Mouse (Mus musculus) ES-CJ7 (cell line): ENCODE results near the gene Rabggtb.

ENCODE experiments used
- DNase-seq: peaks from one replicate; pipeline ENCODE4 v3.0.0; 2011; ENCODE audit warnings: low read depth, low spot score

Gene Rabggtb

DNA sequence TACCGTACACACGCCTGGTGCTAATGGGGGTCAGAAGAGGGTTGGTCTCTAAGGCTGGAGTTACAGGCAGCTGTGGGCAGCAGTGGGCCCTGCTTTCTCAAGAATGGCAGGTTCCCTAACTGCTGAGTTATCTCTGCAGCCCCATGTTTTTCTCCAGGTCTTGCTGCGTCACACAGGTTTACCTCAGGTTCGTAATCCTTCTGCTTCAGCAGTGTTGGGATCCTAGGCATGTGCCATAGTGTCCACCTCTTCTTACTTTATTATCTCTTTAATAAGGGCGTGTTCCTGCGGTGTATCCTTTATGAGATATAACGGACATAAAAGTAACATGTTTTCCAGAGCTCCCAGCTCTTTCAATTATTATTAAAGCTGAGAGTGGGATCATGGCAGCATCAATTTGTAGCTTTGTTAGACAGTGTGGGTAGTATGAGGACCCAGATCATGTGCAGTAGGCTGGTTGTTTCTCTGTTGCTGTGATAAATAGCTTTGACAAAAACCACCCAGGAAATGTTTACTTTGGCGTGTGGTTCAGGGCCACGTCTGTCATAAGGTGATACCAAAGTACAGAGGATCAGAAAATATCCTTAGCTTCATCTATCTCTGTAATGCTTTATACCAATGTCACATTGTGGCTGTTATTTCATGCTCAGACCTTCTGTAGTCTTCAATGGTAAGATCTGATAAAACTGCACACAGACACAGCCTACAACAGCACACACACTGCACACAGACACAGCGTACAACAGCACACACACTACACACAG is 8.5 kb upstream of the Rabggtb start:
- DNase-seq = no peak

DNA sequence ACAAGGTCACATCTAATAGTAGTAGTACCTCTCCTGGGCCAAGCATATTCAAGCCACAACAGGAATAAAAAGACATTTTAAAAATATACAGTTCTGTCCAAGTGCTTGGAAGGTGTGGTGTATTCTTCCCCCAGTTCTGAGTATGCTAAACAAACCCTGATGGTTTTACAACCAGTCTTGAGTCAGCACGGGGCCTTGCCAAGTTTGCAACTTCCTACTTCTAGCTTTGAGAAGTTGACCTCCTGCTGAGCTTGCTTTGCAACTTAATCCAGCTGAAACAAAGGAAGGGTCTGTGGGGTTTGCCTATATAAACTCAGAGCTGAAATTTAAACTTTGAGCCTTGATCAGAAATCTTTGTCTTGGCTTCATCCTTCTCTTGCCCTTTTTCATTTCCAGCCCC is 4.4 kb upstream of the Rabggtb start:
- DNase-seq = peak; percentile 96

DNA sequence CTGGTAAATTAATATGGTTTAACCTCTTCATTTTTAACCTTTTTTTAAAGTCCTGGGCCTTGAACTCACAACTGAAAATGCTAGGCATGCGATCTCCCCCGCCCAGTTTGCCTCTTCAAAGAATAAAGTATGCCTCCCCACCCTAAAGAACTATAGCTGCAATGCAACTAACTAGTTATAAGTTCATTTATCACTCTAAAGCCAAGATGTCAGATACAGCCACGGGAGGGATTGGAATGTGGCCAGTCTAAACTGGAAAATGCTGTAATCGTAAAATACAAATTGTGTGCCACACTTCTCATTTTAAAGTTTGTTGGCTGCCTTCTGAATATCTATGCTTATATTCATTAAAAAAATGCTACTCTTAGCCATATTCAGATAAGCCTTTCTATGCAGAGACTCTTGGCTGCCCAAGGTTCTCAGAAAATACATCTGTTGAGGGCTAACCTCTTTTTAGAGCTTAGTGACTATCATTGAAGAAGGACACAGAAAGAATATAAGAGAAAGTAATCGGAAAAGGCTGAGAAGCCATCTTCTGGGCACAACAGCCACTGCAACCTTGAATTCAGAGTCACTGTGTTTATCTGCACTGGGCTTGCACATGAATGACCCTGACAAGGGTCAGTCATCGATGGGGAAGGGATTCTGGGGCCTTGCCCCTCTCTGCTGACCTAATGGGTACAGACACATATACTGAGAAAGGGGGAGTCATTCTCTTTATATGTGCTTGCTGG is 868 bp upstream of the Rabggtb start:
- no peak for DNase-seq

DNA sequence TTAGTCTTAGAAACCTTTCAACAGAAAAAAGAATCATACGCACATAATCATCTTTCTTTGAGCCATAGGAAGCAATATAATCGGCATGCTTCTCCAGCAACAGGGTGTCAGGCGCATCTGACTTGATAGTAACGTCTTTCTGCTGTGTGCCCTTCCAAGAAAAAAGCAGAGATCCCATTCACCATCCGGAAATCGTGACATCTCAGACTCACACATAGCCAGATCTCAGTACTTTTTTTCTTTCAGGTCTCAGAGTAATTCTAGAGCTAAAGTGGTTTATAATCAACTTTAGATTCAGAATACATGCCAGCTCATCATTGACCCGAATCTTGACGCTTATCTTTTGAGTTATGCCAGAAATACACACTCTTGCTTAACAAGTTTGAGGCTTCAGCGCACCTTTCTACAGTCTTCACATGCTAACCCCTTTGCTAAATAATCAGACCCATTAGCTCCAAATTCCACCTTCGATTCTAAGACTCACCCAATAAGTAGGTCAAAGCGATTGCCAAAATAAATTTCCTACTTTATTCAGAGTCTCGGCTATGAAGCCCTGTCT is 848 bp downstream of the Rabggtb start:
- DNase-seq = no peak

DNA sequence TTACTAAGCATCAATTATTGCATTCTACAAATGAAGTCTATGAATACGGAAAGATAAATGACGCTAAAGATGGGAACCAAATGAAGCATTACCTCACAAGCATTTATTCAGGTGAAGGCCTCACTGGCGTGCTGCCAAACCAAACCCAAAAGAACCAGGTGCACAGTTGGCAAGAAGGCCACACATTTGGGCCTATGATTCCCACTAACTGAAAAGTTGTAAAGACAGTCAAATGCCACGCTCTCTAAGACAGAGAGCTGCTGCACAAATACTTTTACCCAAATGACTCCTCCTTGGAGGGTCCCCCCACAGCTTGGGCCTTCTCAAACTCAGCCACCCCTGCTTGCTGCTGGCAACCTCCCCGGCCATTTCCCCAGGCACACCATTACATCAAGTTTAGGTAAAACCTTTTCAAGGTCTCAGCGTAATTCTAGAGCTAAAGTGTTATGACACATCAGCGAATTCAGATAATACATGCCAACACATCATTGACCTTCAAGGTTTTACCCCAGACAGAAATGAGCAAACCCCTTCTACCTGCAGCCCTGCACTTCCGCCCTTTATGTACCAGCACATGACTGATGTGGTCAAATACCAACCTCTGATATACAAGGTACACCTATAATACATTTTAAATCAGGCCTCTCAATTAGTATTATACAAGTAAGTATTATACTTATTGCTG is 1.5 kb downstream of the Rabggtb start:
- DNase-seq = no peak

DNA sequence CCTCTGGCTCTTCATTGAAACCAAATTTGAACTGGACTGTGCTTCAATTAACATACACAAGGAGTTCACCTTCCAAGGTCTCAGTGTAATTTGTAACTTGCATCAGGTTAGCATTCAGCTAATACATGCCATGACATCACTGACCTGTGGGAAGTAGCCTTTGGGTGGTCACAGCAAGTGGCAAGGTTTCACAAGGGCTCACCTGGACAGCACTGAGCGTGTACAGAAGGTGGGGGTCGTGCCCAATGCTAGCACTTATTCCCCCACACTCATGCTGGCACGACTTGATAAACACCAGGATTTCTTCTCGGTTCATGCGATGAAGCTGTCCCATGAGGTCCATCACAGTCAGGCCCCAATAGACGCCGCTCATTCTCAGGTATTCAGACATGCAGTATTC is 2.3 kb downstream of the Rabggtb start:
- DNase-seq = peak; percentile 33

DNA sequence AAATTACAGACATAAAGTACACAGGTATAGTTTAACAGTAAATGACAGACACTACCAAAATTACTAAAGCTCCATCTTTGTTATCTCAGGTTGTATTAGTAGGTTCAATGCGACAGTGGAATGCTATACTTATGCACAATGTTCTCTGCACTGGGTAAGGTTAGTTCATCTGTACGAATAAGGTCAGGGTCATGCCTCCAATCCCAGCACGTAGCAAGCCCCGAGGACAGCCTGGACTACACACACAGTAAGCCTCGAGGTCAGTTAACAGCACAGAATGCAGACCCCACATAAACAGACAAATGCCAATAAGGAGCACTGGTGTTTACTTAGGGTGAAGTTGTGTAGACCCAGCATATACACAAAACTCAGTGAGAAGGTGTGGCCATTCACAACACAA is 3.9 kb downstream of the Rabggtb start:
- no peak for DNase-seq

DNA sequence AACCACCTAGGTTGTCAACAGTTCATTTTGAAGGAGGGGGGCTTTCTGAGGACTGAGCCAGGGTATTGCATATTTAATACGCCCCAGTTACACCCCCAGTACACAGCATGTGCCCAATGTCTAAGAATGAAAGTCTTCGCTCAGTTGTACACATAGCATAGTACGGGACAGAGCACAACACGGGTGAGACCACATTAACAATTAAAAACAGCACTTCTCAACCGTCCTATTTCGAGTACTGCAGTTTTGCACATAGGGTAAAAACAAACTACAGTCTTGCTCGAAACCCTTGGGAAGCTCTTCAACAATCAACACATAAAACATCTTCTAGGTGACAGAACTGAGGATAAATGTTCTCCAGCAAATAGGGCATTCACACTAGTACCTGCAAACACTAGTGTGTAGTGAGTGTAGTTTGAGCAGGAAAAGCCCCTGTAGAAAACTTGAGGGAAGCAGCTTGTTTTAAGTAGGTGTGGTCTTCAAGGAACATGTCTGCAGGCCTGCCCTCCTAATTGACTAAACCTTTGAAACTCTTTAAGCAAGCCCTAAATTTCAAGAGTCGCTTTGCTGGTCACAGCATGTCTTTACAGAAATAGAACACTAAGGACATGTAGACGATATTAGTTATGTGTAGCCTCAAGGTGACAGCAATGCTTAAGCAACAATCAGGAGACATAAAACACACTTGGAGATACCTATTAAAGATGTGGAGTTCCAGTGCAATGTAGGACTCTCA is 6.5 kb downstream of the Rabggtb start, which contains the start of gene Msh4:
Msh4 (minus strand) TSS at position 3 of the 736 bp plus-strand sequence.
- peak; percentile 40 for DNase-seq

DNA sequence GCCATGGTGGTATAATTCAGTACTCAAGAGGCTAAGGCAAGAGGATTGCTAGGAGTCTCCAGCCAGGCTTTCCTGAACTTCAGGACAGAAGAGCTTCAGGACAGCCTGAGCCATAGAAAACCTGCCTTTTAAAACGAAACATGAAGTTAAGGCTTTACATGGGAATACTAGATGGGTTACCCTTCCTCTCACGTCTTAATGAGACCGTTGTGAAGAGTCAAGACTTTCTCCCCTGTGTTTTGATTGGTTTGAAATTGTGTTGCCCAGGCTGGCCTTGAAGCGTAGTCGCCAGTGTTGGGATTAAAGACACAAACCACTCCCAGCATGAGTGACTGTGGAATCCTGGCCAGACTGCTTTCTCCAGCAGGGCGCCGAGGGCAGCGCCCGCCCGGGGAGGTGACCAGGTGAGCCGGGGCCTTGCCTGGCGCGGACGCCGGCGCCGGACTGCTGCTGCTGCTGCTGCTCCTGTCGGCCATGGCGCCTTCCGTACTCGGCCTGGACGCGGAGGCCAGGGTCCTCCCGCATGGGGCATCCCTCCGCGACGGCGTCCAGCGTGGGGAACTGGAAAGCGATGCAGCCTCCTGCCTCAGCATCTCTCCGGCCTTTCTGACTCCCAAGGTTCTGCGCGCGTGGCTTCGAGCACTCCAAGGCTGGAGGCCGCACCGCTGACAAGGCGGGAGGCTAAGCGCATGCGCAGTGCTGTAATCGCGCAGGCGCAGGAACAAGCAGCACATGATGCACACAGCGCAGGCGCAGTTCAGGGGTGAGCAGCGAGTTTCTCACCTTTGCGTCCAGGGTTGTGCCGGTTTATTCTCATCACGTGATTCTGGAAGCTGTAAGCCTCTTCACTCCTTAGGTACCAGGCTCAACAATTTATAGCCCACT is 7.3 kb downstream of the Rabggtb start:
- peak; percentile 97 for DNase-seq

DNA sequence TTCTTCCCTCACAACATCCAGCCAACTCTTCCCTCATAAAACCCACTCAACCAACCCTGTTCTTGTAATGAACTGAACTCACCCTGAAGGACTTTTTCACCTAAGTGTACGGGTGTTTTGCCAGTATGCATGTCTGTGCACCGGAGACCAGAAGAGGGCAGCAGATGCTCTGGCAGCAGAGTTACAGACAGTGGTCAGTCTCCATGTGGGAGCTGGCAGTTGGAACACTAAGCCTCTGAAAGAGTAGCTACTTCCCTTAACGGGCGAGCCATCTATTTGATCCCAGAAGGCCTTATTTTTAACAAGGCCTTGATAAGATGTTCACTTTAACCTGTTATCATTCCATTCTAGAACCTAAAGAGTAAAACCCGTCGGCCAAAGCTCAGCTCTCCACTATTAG is 8.2 kb downstream of the Rabggtb start:
- DNase-seq = peak; percentile 87

DNA sequence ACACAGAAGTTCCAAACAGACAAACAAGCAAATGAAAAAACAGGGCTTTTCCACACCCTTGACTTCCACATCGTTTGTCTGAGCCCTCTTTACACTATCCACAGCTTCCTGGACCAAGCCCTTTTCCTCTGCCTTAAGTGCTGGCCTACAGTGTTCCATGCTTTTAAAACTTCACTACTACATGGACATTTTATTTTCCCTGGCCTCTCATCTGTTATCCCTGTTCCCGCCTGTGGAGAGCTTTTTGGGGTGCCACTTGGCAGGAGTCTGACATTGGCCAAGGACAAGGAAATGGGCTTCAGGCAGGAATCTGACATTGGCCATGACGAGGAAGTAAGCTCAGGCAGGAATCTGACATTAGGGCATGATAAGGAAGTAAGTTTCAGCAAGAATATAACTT is 10.2 kb downstream of the Rabggtb start:
- no peak for DNase-seq

DNA sequence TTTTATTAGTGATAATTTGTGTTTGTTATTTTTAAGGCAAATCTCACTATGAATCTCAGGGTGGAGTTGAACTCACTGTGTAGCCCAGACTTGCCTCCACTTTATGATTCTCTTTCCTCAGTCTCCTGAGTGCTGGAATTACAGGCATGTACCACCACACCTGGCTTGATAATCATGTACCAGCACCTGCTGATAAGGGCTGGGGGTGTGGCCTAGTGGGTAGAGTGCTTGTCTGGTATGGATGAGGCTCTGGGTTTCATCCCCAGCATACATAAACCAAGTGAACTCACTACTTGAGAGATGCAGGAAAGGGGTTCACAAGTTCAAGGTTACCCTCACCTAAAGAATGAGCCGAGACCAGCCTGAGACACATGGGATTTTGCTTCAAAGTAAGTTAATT is 10.9 kb downstream of the Rabggtb start:
- DNase-seq = no peak

DNA sequence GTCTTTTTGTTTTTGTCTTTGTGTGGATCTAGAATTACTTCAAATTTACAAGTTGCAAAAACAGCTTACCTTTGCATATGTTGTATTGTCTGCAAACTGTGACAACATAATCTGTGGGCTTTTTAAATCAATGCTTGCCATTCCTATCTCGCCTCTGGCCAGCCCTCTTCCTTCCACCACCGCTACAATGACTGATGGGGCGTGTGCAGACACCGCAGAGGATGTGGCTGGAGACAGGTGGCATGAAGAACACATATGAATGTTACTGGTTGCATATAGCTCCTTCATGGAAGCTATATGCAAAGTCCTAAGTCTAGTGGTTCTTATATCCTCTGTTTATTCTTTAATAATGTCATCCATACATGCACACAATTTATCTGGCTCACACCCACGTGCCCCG is 15.6 kb downstream of the Rabggtb start:
- DNase-seq = no peak

DNA sequence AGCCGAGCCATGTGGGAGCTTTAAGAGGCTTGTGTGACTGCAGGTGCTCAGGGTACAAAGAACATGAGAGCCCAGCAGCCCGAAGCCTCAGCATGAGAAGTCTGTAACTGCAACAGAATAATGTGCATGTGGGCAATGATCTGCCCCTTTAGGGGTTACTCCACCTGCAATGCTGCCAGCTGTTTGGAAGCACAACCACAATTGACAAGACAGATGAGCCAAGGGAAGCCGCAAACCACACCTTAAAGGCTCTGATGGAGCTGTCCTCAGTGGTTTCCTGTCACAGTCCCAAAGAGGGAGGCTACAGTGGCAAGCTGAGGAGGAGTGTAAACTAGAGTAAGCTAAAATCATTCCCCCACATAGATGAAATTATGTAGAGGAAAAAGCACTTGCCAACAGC is 17.4 kb downstream of the Rabggtb start:
- DNase-seq = no peak

DNA sequence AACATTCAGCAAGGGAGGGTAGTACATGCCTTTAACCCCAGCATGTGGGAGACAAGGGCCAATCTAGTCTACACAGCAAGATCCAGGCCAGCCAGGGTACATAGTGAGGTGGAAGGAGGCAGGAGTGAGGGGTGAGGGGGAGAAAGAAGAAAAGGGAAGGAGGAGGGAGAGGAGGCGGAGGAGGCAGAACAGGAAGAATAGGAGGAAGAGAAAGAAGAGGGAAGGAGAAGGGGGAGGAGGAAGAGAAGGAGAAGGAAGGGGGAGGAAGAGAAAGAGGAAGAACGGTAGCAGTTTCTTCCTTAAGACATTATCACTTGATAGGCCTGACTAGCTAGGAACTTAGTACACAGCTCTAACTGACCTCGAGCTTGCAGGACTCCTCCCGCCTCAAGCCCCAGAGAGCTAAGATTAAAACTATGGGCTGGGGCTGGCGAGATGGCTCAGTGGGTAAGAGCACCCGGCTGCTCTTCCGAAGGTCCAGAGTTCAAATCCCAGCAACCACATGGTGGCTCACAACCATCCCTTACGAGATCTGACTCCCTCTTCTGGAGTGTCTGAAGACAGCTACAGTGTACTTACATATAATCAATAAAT is 23.5 kb downstream of the Rabggtb start:
- no peak for DNase-seq

DNA sequence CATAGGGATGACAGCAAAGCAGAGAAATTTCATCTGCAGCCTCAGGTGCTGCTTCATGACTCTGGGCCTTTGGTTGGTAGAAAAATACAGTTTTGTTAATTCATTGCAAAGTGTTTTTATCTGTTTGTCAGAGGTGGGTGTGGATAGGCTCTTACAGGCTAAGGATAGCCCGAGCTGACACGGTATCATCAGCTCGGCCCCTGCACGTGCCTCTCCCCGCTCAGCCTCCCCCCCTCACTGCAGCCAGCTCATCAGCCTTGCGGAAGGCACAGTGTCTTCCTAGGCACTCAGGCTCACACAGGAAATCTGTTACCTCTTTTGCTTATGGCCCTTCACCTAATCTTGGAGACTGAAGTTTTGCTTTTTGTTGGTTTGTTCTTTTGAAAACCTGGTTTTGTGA is 24.7 kb downstream of the Rabggtb start:
- no peak for DNase-seq

DNA sequence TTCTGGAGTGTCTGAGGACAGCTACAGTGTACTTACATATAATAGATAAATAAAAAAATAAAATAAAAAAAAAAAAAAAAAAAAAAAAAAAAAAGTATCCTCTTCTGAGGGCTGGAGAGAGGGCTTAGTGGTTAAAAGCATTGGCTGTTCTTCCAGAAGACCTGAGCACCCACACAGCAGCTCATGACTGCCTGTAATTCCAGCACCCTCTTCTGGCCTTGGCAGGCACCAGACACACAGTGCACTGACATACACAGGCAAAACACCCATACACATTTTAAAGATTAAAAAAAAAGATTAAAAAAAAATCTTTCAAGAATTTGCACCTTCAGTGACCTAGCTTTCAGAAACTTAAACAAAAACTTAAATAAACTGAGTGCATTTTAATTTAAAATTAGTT is 26.5 kb downstream of the Rabggtb start:
- no peak for DNase-seq

DNA sequence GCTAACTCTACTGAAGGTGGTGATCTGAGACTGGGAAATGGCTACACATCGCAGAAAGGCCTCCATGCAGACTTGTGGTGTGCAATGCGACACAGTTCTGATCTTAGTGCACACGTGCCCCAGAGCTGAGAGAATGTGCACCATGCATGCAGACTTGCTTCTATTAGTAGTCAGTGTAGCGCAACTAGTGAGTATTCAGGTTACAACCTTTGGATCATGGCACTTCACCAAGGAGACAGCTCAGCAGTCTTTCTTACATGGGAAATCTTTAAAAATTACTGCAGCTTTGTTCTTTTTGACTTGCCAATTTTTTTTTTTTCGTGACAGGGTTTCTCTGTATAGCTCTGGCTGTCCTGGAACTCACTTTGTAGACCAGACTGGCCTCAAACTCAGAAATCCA is 41.4 kb downstream of the Rabggtb start:
- DNase-seq = no peak

DNA sequence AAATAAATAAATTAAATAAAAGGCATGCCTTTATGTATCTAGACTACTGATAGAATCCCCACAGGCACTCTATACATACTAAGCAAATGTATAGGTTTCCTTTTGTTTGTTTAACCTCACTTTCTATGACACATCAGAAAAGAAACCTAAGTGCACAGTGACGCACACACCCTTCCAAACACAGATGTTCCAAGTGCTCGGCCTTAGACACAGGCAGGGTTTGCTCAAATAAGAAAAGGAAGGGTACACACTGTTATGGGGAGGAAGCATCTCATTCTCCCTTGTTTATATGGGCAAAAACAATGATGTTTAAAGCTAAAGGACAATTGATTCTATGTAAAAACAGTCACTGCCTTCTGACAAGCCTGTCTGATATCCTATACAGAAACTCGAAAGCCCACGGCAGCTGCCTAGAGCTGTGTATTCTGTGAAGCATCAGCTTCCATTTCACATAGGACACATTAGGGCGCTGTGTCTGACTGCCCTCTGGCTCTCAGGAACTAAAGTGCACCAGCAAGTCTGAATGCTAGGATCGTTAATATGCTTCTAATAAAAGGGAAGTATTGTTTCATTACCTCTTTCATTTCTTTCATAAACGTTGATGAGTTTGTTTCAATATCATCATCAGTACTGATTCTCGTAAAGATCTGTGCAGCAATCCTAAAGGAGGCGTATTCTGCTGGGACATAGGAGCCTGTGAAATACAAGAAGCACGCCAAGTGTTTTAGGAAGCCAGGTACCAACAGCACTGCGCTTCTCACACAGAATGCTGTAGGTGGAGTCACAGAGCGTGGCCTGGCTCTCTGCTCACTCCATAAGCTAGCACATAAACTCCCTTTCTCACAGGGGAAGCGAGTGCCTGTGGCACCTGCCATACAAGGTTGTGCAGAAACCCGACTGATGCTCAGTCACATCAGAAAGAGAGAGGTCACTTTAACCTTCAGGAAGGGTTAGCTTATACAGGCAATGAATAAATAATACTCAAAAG is 45.4 kb downstream of the Rabggtb start:
- no peak for DNase-seq
